Mouse (Mus musculus): ENCODE measurements at regions not wholly inside any gene's neighbourhood (a gene's known extent, or its start where the extent isn't known, plus 50 kb on each side); places are given as distances from the start of the nearest gene placed in this dataset.

DNA sequence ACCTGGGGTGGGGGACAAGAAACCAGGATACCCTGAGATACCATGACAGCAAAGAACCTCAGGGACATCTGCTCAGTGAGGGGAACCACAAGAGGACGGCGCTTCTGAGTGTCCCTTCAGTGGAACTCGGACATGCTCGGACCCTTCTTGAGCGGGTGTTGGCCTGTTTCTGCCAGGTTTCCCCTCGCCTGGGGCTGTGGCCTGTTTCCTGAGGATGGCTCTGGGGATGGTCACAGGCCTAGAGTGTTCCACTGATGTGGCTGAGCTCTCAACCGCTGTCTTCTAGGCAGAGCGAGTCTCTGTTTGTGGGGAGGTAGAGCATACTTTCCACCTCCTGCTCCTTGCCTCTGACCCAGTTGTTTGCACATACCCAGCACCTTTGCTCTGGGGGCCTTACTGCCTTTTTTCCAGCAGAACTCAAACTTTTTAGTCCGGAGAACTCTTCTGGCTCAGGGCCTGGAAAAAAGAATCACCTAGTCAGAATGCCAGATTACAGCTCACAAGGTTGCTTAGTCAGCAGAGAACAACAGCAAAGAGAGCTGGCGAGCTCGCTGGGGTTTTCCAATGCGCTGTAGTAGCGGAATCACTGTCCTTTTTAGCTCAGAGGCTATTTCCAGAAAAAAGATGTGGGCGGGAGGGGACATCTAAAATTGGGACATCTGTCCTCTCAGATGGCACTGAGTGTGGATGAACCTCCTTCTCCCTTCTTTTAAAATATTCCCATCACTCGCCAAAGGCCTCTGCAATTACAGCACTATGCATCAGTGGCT lies 65.3 kb downstream of the Med10 start:
- DNase-seq = no peak
- intact Hi-C loops (cut with DNase I) = no loop called here

- DNase-seq = no peak
- intact Hi-C loops (cut with DNase I) = no loop called here
These were observed 94.3 kb downstream of the Med10 start for GRCm38 (mm10) chr13:69896536-69896935.

GRCm38 (mm10) chr13:69901139-69901538 lies 98.9 kb downstream of the Med10 start:
- intact Hi-C loops (cut with DNase I) = no loop called here
- DNase-seq = no peak

DNA sequence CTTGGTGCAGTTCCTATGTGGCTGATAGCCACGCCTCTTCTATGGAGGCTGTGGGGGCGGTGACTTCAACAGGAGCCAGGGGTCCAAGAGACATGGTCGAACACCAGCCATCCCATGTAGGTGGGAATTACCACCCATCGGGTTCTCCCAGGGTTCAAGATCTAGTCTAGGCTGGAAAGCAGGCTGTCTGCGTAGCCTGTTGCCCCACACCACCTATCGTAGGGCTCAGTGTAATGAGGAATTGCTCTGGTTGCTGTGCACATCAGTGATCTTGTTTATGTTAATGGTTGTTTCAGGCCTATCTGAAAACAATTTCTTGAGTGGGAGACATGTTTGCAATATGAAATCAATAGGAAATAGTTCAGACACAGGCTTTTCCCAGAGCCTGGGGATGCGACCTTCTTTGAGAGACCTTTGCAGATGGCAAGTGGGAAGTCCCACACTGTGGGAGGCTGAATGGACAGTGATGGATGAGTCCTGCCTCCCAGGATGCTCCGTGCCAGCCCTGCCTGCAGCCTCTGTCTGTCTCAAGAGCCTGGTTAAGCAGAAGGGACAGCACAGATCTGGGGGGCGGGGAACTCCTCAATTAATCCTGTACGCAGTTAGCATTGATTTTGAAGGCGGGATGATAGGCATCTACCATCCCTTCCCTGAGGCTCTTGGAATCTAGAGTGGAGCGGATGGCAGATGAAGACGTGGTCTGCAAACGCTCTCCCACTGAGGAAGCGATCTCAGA lies 104.8 kb downstream of the Med10 start:
- peak; percentile 10 for DNase-seq
- intact Hi-C loops (cut with DNase I) = no loop called here

DNA sequence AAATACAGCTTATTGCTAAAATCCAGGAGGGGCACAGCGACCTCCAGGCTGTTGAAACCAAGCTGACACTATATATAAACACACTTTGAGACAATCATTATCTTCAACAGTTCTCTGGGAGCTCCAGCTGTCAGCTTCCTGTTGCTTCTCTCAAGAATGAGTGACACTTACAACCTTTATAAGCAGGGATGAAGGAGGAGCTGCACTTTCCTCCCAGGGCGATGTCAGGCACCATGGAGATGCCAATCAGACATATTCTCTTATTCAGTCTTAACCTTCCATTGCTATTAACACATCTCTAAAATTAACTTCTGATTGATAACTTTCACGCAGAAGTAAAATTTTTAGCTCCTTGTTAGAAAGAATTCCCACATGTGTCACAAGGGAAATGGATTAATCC lies 113.6 kb downstream of the Med10 start:
- no peak for DNase-seq
- intact Hi-C loops (cut with DNase I) = no loop called here

GRCm38 (mm10) chr13:69932695-69933550 lies 130.7 kb downstream of the Med10 start:
- DNase-seq = no peak
- intact Hi-C loops (cut with DNase I) = no loop called here

DNA sequence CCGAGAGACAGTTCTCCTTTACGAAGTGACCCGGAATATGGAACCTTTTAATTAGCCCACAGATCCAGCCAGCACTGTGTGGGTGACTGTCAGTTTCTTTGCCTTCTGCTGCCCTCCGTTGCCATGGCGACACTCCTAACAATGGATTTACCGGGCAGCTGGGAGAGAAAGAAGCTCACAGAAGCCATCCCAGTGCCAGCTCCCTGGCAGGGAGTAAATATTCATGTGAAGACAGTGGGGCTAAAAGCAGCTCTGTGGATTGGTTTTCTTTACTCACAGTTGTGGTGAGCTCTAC lies 131.3 kb downstream of the Med10 start:
- intact Hi-C loops (cut with DNase I) = no loop called here
- DNase-seq = peak; percentile 94

GRCm38 (mm10) chr13:69939791-69940190 lies 137.6 kb downstream of the Med10 start:
- DNase-seq = no peak
- intact Hi-C loops (cut with DNase I) = no loop called here

DNA sequence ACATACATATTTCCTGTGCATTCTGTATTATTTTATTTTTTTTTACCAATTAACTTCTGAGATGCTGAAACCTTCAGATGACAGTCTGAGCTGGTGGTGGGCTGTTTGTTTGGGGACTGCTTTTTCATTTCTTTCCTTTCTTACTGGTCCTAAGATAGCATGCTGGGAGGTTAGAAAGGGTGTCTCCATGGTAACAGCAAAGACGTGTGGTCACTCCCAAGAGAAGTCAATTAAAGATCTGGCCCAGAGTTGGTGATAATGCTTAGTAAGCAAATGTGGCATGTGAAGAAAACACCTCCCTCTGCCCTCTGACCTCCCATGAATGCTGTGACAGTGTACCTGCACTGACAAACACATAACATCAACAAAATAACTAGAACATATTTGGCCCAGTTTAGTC lies 142.5 kb downstream of the Med10 start:
- intact Hi-C loops (cut with DNase I) = no loop called here
- DNase-seq = no peak

- DNase-seq = peak; percentile 40
These were observed 144.4 kb downstream of the Med10 start for GRCm38 (mm10) chr13:69946615-69947014.

DNA sequence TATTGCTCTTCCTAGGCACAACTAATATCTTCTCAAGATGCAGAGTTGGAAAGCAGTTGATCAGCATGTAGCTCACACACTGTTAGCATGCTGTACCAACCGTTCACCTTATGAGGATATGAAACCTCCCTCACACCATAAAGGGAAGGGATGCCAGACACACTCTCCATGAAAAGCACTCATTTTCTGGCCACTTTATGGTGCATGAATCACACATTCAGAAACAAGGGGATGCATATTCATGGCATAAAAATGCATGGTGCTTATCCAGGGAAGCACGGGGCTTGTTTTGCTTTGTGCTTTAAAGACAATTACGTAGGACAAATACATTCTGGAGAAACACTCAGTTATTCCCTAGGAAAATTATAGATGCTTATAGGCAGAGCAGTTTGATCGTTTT lies 149.9 kb downstream of the Med10 start:
- no peak for DNase-seq
- intact Hi-C loops (cut with DNase I) = no loop called here

More at GRCm38 (mm10) chr13:69946615-69947014, 144.4 kb downstream of the Med10 start:
- intact Hi-C loops (cut with DNase I) = no loop called here

GRCm38 (mm10) chr13:69954171-69954570 lies 152.0 kb downstream of the Med10 start:
- peak; percentile 52 for DNase-seq
- intact Hi-C loops (cut with DNase I) = no loop called here

- no peak for DNase-seq
- intact Hi-C loops (cut with DNase I) = no loop called here
These were observed 153.3 kb downstream of the Med10 start for GRCm38 (mm10) chr13:69955503-69955902.

GRCm38 (mm10) chr13:69963944-69964343 lies 161.7 kb downstream of the Med10 start:
- DNase-seq = no peak
- intact Hi-C loops (cut with DNase I) = no loop called here

DNA sequence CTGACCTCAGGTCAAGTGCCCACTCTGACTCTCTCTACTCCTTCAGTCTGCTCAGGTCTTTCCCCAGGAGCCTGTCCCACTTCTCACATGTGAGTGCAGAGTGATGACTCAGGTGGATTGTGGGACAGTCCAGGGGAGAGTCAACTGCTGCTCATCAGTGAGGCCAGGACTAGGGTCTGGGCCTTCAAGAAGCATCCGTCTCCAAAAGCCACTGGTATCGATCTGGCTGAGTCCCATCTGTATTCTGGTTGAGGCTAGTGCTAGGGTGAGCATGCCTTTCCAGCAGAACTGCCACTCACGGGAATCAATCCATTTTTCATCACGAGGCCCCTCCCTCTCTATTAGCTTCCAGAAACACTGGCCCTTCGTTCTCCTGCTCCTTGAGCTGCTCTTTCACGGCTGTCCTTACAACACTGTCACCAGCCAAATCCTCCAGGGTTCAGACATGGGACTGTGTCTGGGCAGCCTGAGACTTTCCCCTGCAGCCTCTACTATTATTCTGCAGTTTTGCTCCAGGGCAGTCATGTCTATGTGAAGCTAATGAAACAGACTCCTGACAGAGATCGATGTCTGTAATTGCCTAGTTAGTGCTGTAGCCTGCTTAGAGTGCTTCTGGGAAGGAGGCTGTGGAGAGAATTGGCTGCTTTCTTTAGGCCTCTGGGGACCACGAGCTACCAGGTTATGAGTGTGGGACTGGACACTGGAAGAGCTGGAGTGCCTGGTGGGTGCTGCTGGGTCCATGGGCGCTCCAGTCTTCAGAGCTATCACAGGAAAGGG lies 169.3 kb downstream of the Med10 start:
- DNase-seq = no peak
- intact Hi-C loops (cut with DNase I) = no loop called here

- intact Hi-C loops (cut with DNase I) = no loop called here
These were observed 172.6 kb downstream of the Med10 start for GRCm38 (mm10) chr13:69974835-69975234.

GRCm38 (mm10) chr13:69984159-69984558 lies 182.0 kb downstream of the Med10 start:
- intact Hi-C loops (cut with DNase I) = no loop called here
- no peak for DNase-seq

More at GRCm38 (mm10) chr13:69974835-69975234, 172.6 kb downstream of the Med10 start:
- DNase-seq = no peak

DNA sequence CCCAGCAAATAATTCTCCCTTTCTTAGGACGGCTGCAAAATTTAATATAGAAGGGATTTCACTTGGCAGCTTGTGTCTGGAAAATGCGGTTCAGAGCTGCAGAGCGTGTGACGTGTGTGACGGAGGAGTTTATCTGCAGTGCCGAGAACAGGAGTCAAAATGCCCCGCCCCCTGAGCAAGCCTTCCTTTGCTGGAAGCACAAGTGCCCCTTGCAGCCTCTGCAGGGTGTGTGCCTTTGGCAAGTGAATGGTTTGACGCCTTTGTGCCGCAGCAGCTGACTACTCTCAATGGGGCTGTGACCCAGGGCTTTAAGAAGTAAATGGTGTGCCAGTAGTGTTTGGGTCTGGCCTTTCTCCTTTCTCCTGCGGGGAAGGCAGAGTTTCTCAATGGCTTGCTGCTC lies 185.0 kb downstream of the Med10 start:
- intact Hi-C loops (cut with DNase I) = no loop called here
- DNase-seq = peak; percentile 55

GRCm38 (mm10) chr13:69988319-69988718 lies 186.1 kb downstream of the Med10 start:
- peak; percentile 79 for DNase-seq
- intact Hi-C loops (cut with DNase I) = no loop called here

GRCm38 (mm10) chr13:69991253-69991891 lies 189.2 kb downstream of the Med10 start:
- intact Hi-C loops (cut with DNase I) = loop anchor here (10.0 kb wide), 2 partner anchors 247 to 593 kb away; no protein-coding TSS in a partner anchor
- DNase-seq = peak; percentile 79
